Mouse (Mus musculus): ENCODE data around the gene Olfr223. TPM values are rescaled to one million over a fixed set of nuclear protein-coding genes. Genes with fewer than 3 reads are reported as not detected.

The Olfr223 gene
- polyA plus RNA-seq, 1 experiment = not detected

- no peak for TF ChIP-seq CTCF (IDR thresholded peaks at IDR 0.05; ENCODE audit: borderline replicate concordance, control insufficient read depth, extremely low read depth, insufficient read depth, low read length, poor library complexity)
- TF ChIP-seq POLR2A (IDR thresholded peaks at IDR 0.05; ENCODE audit: control insufficient read depth, extremely low read depth, insufficient read depth, low read length, poor library complexity) = no peak
- H3K27me3 ChIP-seq (ENCODE audit: control insufficient read depth, insufficient read depth, low read length) = no peaks in the 10 kb centered on the region
- no peak for DNase-seq
- H3K36me3 ChIP-seq (ENCODE audit: control insufficient read depth, insufficient read depth, low read length) = no peaks in the 10 kb centered on the region
- H3K4me3 ChIP-seq (ENCODE audit: control insufficient read depth, insufficient read depth, low read length) = no peak overlapping the region
- no peak overlapping the region for H3K27ac ChIP-seq (ENCODE audit: control insufficient read depth, insufficient read depth, low read length)
- 82% methylated on average over 9 of the region's 9 CpGs for WGBS
- H3K4me1 ChIP-seq (replicated peaks; ENCODE audit: control insufficient read depth, insufficient read depth, low read length) = no peaks in the 10 kb centered on the region
Measured at GRCm38 (mm10) chr11:59544005-59544404, 49.1 kb downstream of the Olfr223 start.

GRCm38 (mm10) chr11:59543376-59543775 is 49.7 kb downstream of the Olfr223 start:
- H3K27me3 ChIP-seq (ENCODE audit: control insufficient read depth, insufficient read depth, low read length) = no peaks in the 10 kb centered on the region
- no peak overlapping the region for H3K27ac ChIP-seq (ENCODE audit: control insufficient read depth, insufficient read depth, low read length)
- no peak for TF ChIP-seq POLR2A (IDR thresholded peaks at IDR 0.05; ENCODE audit: control insufficient read depth, extremely low read depth, insufficient read depth, low read length, poor library complexity)
- no peaks in the 10 kb centered on the region for H3K4me1 ChIP-seq (replicated peaks; ENCODE audit: control insufficient read depth, insufficient read depth, low read length)
- H3K4me3 ChIP-seq (ENCODE audit: control insufficient read depth, insufficient read depth, low read length) = no peak overlapping the region
- 91% methylated on average over 3 of the region's 3 CpGs for WGBS
- no peak for DNase-seq
- no peaks in the 10 kb centered on the region for H3K36me3 ChIP-seq (ENCODE audit: control insufficient read depth, insufficient read depth, low read length)

- DNase-seq = no peak
- Histone ChIP-seq H3K36me3 (ENCODE audit: control insufficient read depth, insufficient read depth, low read length) (no peaks in the 10 kb centered on the region), H3K4me1 (replicated peaks; ENCODE audit: control insufficient read depth, insufficient read depth, low read length) (no peaks in the 10 kb centered on the region), H3K4me3 (ENCODE audit: control insufficient read depth, insufficient read depth, low read length) (no peak overlapping the region), H3K27me3 (ENCODE audit: control insufficient read depth, insufficient read depth, low read length) (no peaks in the 10 kb centered on the region), H3K27ac (ENCODE audit: control insufficient read depth, insufficient read depth, low read length) (no peak overlapping the region)
- TF ChIP-seq CTCF (IDR thresholded peaks at IDR 0.05; ENCODE audit: borderline replicate concordance, control insufficient read depth, extremely low read depth, insufficient read depth, low read length, poor library complexity) (no peak), POLR2A (IDR thresholded peaks at IDR 0.05; ENCODE audit: control insufficient read depth, extremely low read depth, insufficient read depth, low read length, poor library complexity) (no peak)
- WGBS = 26% methylated on average over 6 of the region's 6 CpGs
Measured at GRCm38 (mm10) chr11:59542442-59542841, 50.6 kb downstream of the Olfr223 start.

DNA sequence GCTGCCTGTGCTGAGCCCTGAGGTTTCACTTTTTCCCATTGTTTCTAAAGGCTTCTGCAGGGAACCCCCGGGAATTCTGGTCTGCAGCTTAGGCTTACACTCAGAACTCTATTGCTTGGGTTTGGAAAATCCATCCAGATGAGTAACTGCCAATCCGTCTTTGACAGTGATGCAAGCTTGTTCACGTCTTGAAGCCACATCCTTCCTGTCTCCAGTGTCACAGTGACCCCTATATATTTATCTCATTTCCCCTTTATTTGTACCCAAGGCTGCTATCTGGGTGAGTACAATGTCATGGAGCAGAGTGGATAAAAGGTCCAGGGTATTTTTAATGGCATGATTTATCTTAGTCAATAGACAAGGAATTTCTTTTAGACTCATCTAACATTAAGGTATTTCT is 51.8 kb downstream of the Olfr223 start, which contains the start of gene Nlrp3:
Gene Nlrp3, plus strand, starts transcription at position 245 of the 400 bp plus-strand sequence.
- Histone ChIP-seq H3K4me3 (ENCODE audit: control insufficient read depth, insufficient read depth, low read length) (no peak within 1 kb of the TSS), H3K27me3 (ENCODE audit: control insufficient read depth, insufficient read depth, low read length) (no peaks in the 10 kb centered on the region), H3K27ac (ENCODE audit: control insufficient read depth, insufficient read depth, low read length) (no peak within 1 kb of the TSS), H3K36me3 (ENCODE audit: control insufficient read depth, insufficient read depth, low read length) (no peaks in the 10 kb centered on the region), H3K4me1 (replicated peaks; ENCODE audit: control insufficient read depth, insufficient read depth, low read length) (no peaks in the 10 kb centered on the region)
- WGBS = 9% methylated on average over 3 of the region's 3 CpGs
- DNase-seq = no peak
- no peak for TF ChIP-seq POLR2A (IDR thresholded peaks at IDR 0.05; ENCODE audit: control insufficient read depth, extremely low read depth, insufficient read depth, low read length, poor library complexity)
- no peak for TF ChIP-seq CTCF (IDR thresholded peaks at IDR 0.05; ENCODE audit: borderline replicate concordance, control insufficient read depth, extremely low read depth, insufficient read depth, low read length, poor library complexity)

- WGBS = 63% methylated on average over 3 of the region's 3 CpGs
- no peak overlapping the region for H3K27ac ChIP-seq (ENCODE audit: control insufficient read depth, insufficient read depth, low read length)
- DNase-seq = no peak
- no peaks in the 10 kb centered on the region for H3K4me1 ChIP-seq (replicated peaks; ENCODE audit: control insufficient read depth, insufficient read depth, low read length)
- no peaks in the 10 kb centered on the region for H3K36me3 ChIP-seq (ENCODE audit: control insufficient read depth, insufficient read depth, low read length)
- TF ChIP-seq POLR2A (IDR thresholded peaks at IDR 0.05; ENCODE audit: control insufficient read depth, extremely low read depth, insufficient read depth, low read length, poor library complexity) (no peak), CTCF (IDR thresholded peaks at IDR 0.05; ENCODE audit: borderline replicate concordance, control insufficient read depth, extremely low read depth, insufficient read depth, low read length, poor library complexity) (no peak)
- no peak overlapping the region for H3K4me3 ChIP-seq (ENCODE audit: control insufficient read depth, insufficient read depth, low read length)
- H3K27me3 ChIP-seq (ENCODE audit: control insufficient read depth, insufficient read depth, low read length) = no peaks in the 10 kb centered on the region
Measured at GRCm38 (mm10) chr11:59540123-59540522, 53.0 kb downstream of the Olfr223 start.

Other genes starting within 250 kb of the Olfr223 start
- not detected in 2 replicates for gene Prss38, start 217.6 kb downstream of the Olfr223 start, polyA plus RNA-seq (2012; rRNA removed)
- 16.4 and 16.9 TPM in 2 replicates for gene Jmjd4, start 143.2 kb downstream of the Olfr223 start, polyA plus RNA-seq (2012; rRNA removed)
- 35.1 and 36.8 TPM in 2 replicates for gene Snap47, start 142.1 kb downstream of the Olfr223 start, polyA plus RNA-seq (2012; rRNA removed)
- 0.34 and 0.50 TPM in 2 replicates for gene Zfp867, start 120.8 kb downstream of the Olfr223 start, polyA plus RNA-seq (2012; rRNA removed)
- gene Zkscan17, start 66.5 kb downstream of the Olfr223 start, polyA plus RNA-seq (2012; rRNA removed) = 15.9 and 21.1 TPM in 2 replicates
- gene Nlrp3, start 51.7 kb downstream of the Olfr223 start, polyA plus RNA-seq (2012; rRNA removed) = 0.41 and 0.70 TPM in 2 replicates
- 0.06 and 0.18 TPM in 2 replicates for gene Olfr222, start 17.1 kb downstream of the Olfr223 start, polyA plus RNA-seq (2012; rRNA removed)
- 172 and 221 TPM in 2 replicates for gene Mprip, start 68.0 kb upstream of the Olfr223 start, polyA plus RNA-seq (2012; rRNA removed)
- gene Pld6, start 194.4 kb upstream of the Olfr223 start, polyA plus RNA-seq (2012; rRNA removed) = 1.8 and 2.0 TPM in 2 replicates
- 74.4 and 74.7 TPM in 2 replicates for gene Flcn, start 216.7 kb upstream of the Olfr223 start, polyA plus RNA-seq (2012; rRNA removed)
- gene Nt5m, start 246.2 kb upstream of the Olfr223 start, polyA plus RNA-seq (2012; rRNA removed) = 30.1 and 31.0 TPM in 2 replicates
- 31.0 and 35.3 TPM in 2 replicates for gene Cops3, start 246.5 kb upstream of the Olfr223 start, polyA plus RNA-seq (2012; rRNA removed)